Mouse (Mus musculus) C2C12 (cell line): ENCODE results near the gene Rnf213. TPM values are rescaled to one million over a fixed set of nuclear protein-coding genes. Genes with fewer than 3 reads are reported as not detected.

Source experiments
- H3K27me3 ChIP-seq: one replicate; pipeline ENCODE4 v1.6.1; 2011; ENCODE audit not compliant: control insufficient read depth, insufficient read depth, insufficient read length
- H3K36me3 ChIP-seq: one replicate; pipeline ENCODE4 v1.6.1; 2011; ENCODE audit not compliant: control insufficient read depth, insufficient read depth
- H3K4me3 ChIP-seq: one replicate; pipeline ENCODE4 v1.5.1; 2011; ENCODE audit warnings: mild to moderate bottlenecking, control low read depth; ENCODE audit not compliant: poor library complexity, insufficient read depth, severe bottlenecking
- H3K79me2 ChIP-seq: one replicate; pipeline ENCODE4 v1.6.1; 2011; ENCODE audit not compliant: control insufficient read depth, insufficient read depth
- H3K79me3 ChIP-seq: one replicate; pipeline ENCODE4 v1.6.1; 2011; ENCODE audit warnings: low read depth, control low read depth
- H3ac ChIP-seq: one replicate; pipeline ENCODE3; 2011; ENCODE audit warnings: low read depth; ENCODE audit not compliant: control insufficient read depth, insufficient read length
- CEBPB ChIP-seq: IDR thresholded peaks from one replicate; pipeline ENCODE4 v1.6.1; 2011; ENCODE audit warnings: low read depth, mild to moderate bottlenecking, control low read depth, moderate library complexity
- CTCF ChIP-seq: IDR thresholded peaks from one replicate; pipeline ENCODE4 v1.5.1; 2011; ENCODE audit not compliant: control insufficient read depth, insufficient read depth, insufficient read length
- FOSL1 ChIP-seq: IDR thresholded peaks from one replicate; pipeline ENCODE4 v1.8.0; 2011; ENCODE audit warnings: mild to moderate bottlenecking, low read length; ENCODE audit not compliant: poor library complexity, insufficient read depth, severe bottlenecking
- MAX ChIP-seq: IDR thresholded peaks from one replicate; pipeline ENCODE4 v1.6.1; 2011; ENCODE audit warnings: mild to moderate bottlenecking, control low read depth
- MYOD1 ChIP-seq: IDR thresholded peaks from one replicate; pipeline ENCODE4 v1.6.1; 2011; ENCODE audit warnings: low read depth; ENCODE audit not compliant: control insufficient read depth, insufficient read length
- MYOG ChIP-seq: IDR thresholded peaks from one replicate; pipeline ENCODE4 v1.6.1; 2011; ENCODE audit not compliant: control insufficient read depth, insufficient read length; ENCODE audit errors: extremely low read depth
- USF1 ChIP-seq: IDR thresholded peaks from one replicate; pipeline ENCODE4 v1.6.1; 2011; ENCODE audit warnings: low read depth, mild to moderate bottlenecking, control low read depth, moderate library complexity
- polyA plus RNA-seq: library from polyadenylated mRNA; unstranded; fragments of >200 nt; fragmentation: generic; extraction: Trizol; gene quantifications from one replicate; pipeline ENCODE4 v1.2.1, GENCODE M21; 2012; ENCODE audit warnings: missing spikeins

Rnf213 gene
- polyA plus RNA-seq, 1 experiment = 6.3 TPM

DNA sequence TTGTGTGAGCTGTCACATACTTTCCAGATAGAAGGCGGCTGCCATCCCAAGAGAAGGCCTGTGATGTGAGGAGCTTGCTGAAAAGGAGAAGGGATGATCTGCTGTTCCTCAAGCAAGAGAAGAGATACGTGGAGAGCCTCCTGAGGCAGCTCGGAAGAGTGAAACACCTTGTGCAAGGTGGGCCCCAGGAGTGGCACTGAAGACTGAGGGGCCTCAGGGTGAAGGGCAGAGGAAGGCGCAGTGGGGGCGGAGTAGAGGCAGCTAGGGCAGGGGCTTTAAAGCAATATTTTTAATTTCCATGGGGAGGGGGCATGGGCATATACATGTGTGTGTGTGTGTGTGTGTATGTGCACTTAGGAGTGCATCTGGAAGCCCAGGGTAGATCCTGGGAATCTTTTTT, 35.1 kb downstream of the Rnf213 start:
- no peaks in the 10 kb centered on the region for H3K27me3 ChIP-seq
- H3ac ChIP-seq = no peak overlapping the region
- peaks cover 87% of the 10 kb centered on the region for H3K36me3 ChIP-seq
- H3K79me2 ChIP-seq = no peaks in the 10 kb centered on the region
- TF ChIP-seq USF1 (no peak), CTCF (no peak), FOSL1 (no peak), CEBPB (no peak), MYOD1 (no peak), MYOG (no peak), MAX (no peak)
- no peak overlapping the region for H3K4me3 ChIP-seq
- H3K79me3 ChIP-seq = no peaks in the 10 kb centered on the region

DNA sequence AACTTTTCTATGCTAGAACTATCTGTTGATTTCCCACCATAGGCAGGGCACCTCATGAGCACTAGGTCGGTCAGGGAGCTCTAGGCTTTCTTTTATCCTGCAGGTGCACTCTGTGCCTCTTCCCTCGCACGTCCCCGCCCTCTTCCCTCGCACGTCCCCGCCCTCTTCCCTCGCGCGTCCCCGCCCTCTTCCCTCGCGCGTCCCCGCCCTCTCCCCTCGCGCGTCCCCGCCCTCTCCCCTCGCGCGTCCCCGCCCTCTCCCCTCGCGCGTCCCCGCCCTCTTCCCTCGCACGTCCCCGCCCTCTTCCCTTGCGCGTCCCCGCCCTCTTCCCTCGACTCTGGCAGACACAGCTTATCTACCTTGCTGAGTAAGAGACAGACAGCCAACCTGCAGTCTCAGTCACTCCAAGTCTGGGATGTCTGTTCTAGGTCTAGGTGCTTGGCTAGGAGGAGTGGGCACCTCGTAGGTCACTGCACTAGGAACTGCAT, 35.8 kb downstream of the Rnf213 start:
- Histone ChIP-seq H3K27me3 (no peaks in the 10 kb centered on the region), H3K79me3 (no peaks in the 10 kb centered on the region), H3K36me3 (peaks cover 84% of the 10 kb centered on the region), H3ac (peak overlapping the region; percentile 41), H3K4me3 (no peak overlapping the region), H3K79me2 (no peaks in the 10 kb centered on the region)
- TF ChIP-seq MAX = no peak
- TF ChIP-seq CEBPB = no peak
- no peak for TF ChIP-seq CTCF
- no peak for TF ChIP-seq MYOG
- no peak for TF ChIP-seq MYOD1
- no peak for TF ChIP-seq USF1
- TF ChIP-seq FOSL1 = no peak

DNA sequence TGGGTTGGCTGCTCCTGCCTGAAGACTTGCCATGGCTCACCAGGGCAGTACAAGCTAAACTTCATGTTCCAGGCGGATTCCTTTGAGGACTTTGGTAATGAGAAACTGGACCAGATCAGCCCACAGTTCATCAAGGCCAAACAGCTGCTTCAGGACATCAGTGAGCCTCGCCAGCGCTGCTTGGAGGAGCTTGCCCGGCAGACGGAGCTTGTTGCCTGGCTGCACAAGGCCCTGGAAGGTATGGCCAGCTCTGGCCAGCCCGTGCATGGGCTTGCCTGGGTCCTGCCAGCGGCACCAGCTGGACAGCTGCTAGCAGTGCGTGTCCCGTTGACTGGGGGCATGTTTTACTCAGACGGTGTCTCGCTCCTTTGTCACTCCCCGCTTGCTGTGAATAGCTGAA, 38.6 kb downstream of the Rnf213 start:
- Histone ChIP-seq H3K36me3 (peaks cover 88% of the 10 kb centered on the region), H3K79me3 (no peaks in the 10 kb centered on the region), H3K4me3 (no peak overlapping the region), H3K79me2 (no peaks in the 10 kb centered on the region), H3ac (no peak overlapping the region), H3K27me3 (no peaks in the 10 kb centered on the region)
- TF ChIP-seq MYOG (no peak), USF1 (no peak)

DNA sequence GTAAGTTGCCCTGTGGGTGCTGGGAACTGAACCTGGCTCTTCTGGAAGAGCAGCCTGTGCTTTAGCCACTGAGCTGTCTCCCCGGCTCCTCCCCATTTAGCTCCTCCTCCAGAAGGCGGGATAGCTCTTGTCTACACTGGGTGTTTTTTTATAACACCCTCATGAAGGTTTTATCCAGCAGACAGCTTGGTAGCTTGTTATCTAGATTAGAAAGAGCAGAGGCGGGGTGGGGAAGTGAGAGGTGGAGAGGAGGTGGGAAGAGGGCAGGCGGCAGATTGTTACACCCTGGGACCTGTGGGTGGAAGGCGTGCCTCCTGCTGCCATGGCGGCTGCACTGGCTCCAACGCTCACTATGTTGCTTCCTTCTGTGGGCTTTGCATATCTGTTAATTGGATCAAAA, 39.8 kb downstream of the Rnf213 start:
- Histone ChIP-seq H3K79me3 (no peaks in the 10 kb centered on the region), H3K36me3 (peaks cover 88% of the 10 kb centered on the region), H3K27me3 (no peaks in the 10 kb centered on the region), H3K4me3 (no peak overlapping the region), H3ac (no peak overlapping the region), H3K79me2 (no peaks in the 10 kb centered on the region)
- no peak for TF ChIP-seq MAX
- TF ChIP-seq MYOD1 = no peak
- TF ChIP-seq CEBPB = no peak
- no peak for TF ChIP-seq USF1
- no peak for TF ChIP-seq MYOG
- no peak for TF ChIP-seq CTCF
- no peak for TF ChIP-seq FOSL1

DNA sequence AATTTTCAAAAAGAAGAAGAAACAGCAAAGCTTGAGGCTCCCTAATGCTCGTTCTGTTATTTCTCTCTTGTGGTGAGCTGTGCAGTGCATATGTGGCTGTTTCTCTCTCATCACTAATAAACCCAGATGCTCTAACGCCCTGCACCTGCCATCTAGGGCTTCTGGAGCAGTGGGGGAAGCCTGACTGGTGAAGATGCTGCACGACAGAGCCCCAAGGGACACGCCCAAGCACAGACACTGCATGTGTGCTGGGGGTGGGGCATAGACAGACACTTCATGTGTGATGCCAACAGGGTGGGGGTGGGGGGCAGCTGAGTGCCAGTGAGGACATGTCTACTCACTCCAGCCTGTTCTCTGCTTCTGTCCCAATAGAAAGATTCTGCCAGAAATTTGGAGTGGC, 41.4 kb downstream of the Rnf213 start:
- no peak overlapping the region for H3K4me3 ChIP-seq
- peaks cover 96% of the 10 kb centered on the region for H3K36me3 ChIP-seq
- H3K79me3 ChIP-seq = no peaks in the 10 kb centered on the region
- no peaks in the 10 kb centered on the region for H3K79me2 ChIP-seq
- no peak for TF ChIP-seq MYOD1
- H3K27me3 ChIP-seq = no peaks in the 10 kb centered on the region
- no peak overlapping the region for H3ac ChIP-seq

DNA sequence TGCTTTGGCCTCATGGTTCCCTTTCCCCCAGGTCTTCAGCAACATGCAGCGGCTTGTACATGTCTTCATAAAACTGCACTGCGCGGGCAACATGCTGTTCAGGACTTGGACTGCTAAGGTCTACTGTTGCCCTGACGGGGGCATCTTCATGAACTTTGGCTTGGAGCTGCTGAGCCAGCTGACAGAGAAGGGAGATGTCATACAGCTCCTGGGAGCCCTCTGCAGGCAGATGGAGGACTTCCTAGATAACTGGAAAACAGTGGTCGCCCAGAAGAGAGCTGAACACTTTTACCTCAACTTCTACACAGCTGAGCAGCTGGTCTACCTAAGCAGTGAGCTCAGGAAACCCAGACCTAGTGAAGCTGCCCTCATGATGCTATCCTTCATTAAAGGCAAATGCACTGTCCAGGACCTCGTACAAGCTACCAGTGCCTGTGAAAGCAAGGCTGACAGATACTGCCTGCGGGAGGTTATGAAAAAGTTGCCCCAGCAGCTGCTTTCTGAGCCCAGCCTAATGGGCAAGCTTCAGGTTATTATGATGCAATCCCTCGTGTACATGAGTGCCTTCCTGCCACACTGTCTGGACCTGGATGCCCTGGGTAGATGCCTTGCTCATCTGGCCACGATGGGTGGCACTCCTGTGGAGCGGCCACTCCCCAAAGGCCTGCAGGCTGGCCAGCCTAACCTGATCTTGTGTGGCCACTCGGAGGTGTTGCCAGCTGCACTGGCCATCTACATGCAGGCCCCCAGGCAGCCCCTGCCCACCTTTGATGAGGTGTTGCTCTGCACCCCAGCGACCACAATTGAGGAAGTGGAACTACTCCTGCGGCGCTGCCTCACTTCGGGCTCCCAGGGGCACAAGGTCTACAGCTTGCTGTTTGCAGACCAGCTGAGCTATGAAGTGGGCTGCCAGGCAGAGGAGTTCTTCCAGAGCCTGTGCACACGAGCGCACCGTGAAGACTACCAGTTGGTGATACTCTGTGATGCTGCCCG, 43.3 kb downstream of the Rnf213 start:
- H3K79me3 ChIP-seq = no peaks in the 10 kb centered on the region
- no peaks in the 10 kb centered on the region for H3K79me2 ChIP-seq
- no peak overlapping the region for H3K4me3 ChIP-seq
- H3ac ChIP-seq = no peak overlapping the region
- peaks cover 97% of the 10 kb centered on the region for H3K36me3 ChIP-seq
- TF ChIP-seq FOSL1 (no peak), MYOG (no peak), CTCF (no peak), CEBPB (no peak), USF1 (no peak), MYOD1 (no peak), MAX (no peak)
- no peaks in the 10 kb centered on the region for H3K27me3 ChIP-seq
